Mouse (Mus musculus) kidney, embryonic 16.5 days (tissue): ENCODE measurements around the gene Trpm8. TPM values are rescaled to one million over a fixed set of nuclear protein-coding genes. Genes with fewer than 3 reads are reported as not detected.

Experiments used
- ATAC-seq: fragments of 200-750 bp; cut with Nextera tagmentation; 2 replicates; pipeline ENCODE4 v1.8.0; 2017; ENCODE audit warnings: moderate TSS enrichment; ENCODE audit not compliant: low FRiP score, low TSS enrichment
- H3K27ac ChIP-seq: fragments of 300-500 bp; sonication (generic); 2 replicates; pipeline ENCODE4 v1.5.1; 2014; ENCODE audit warnings: low read length
- H3K27me3 ChIP-seq: fragments of 300-500 bp; sonication (generic); 2 replicates; pipeline ENCODE4 v1.6.1; 2014; ENCODE audit warnings: low read length, control low read depth, mixed read lengths; ENCODE audit not compliant: insufficient read depth
- H3K36me3 ChIP-seq: fragments of 300-500 bp; sonication (generic); 2 replicates; pipeline ENCODE4 v1.6.1; 2014; ENCODE audit warnings: low read length, control low read depth, mixed read lengths; ENCODE audit not compliant: insufficient read depth
- H3K4me1 ChIP-seq: fragments of 300-500 bp; sonication (generic); 2 replicates; pipeline ENCODE4 v1.6.1; 2014; ENCODE audit warnings: low read length, control low read depth, mixed read lengths; ENCODE audit not compliant: insufficient read depth
- H3K4me2 ChIP-seq: fragments of 300-500 bp; sonication (generic); replicated peaks from 2 replicates; pipeline ENCODE4 v1.6.1; 2014; ENCODE audit warnings: low read depth, low read length
- H3K4me3 ChIP-seq: fragments of 300-500 bp; sonication (generic); 2 replicates; pipeline ENCODE4 v1.5.1; 2014; ENCODE audit warnings: mild to moderate bottlenecking, low read length
- H3K9ac ChIP-seq: fragments of 300-500 bp; sonication (generic); replicated peaks from 2 replicates; pipeline ENCODE4 v1.6.1; 2014; ENCODE audit warnings: low read length
- H3K9me3 ChIP-seq: fragments of 300-500 bp; sonication (generic); 2 replicates; pipeline ENCODE4 v1.6.1; 2016; ENCODE audit warnings: low read length, control low read depth
- WGBS: fragments of 180-500 bp; shearing (Covaris S2); extraction: QIAGEN DNeasy Blood & Tissue Kit; methylation state at CpG from one replicate; pipeline ENCODE4 v1.1.7; 2014; 5-methylcytosine and 5-hydroxymethylcytosine counted together
- polyA plus RNA-seq: library from polyadenylated mRNA; unstranded; fragments of >200 nt; fragmentation: Nextera tagmentation; extraction: Ambion mirVana; gene quantifications from 2 replicates; pipeline ENCODE4 v1.2.1, GENCODE M21; 2015

Trpm8 gene
- polyA plus RNA-seq, 1 experiment from 2014 or later, result not detected

- H3K27ac ChIP-seq, result no peak overlapping the region
- no peak for ATAC-seq
- H3K4me1 ChIP-seq, result no peaks in the 10 kb centered on the region
- peaks cover 65% of the 10 kb centered on the region for H3K9me3 ChIP-seq
- no peaks in the 10 kb centered on the region for H3K27me3 ChIP-seq
- no peak overlapping the region for H3K9ac ChIP-seq
- no peak overlapping the region for H3K4me2 ChIP-seq
- 71% methylated on average over 3 of the region's 3 CpGs for WGBS
- H3K4me3 ChIP-seq, result no peak overlapping the region
- H3K36me3 ChIP-seq, result no peaks in the 10 kb centered on the region
Measured at GRCm38 (mm10) chr1:88288789-88289127, 11.3 kb downstream of the Trpm8 start.

GRCm38 (mm10) chr1:88289152-88289551 lies 11.7 kb downstream of the Trpm8 start:
- H3K36me3 ChIP-seq, result no peaks in the 10 kb centered on the region
- no peaks in the 10 kb centered on the region for H3K4me1 ChIP-seq
- H3K9me3 ChIP-seq, result peaks cover 61% of the 10 kb centered on the region
- WGBS, result 47% methylated on average over 2 of the region's 2 CpGs
- H3K4me3 ChIP-seq, result no peak overlapping the region
- no peak overlapping the region for H3K9ac ChIP-seq
- no peak overlapping the region for H3K4me2 ChIP-seq
- no peak for ATAC-seq
- H3K27me3 ChIP-seq, result no peaks in the 10 kb centered on the region
- H3K27ac ChIP-seq, result no peak overlapping the region

GRCm38 (mm10) chr1:88289917-88290316 lies 12.5 kb downstream of the Trpm8 start:
- Histone ChIP-seq H3K9me3 (peaks cover 58% of the 10 kb centered on the region), H3K9ac (no peak overlapping the region), H3K4me2 (no peak overlapping the region), H3K4me1 (no peaks in the 10 kb centered on the region), H3K27ac (no peak overlapping the region), H3K4me3 (no peak overlapping the region), H3K27me3 (no peaks in the 10 kb centered on the region), H3K36me3 (no peaks in the 10 kb centered on the region)
- 41% methylated on average over 4 of the region's 4 CpGs for WGBS
- ATAC-seq, result no peak

- no peaks in the 10 kb centered on the region for H3K36me3 ChIP-seq
- H3K27me3 ChIP-seq, result no peaks in the 10 kb centered on the region
- ATAC-seq, result no peak
- H3K9ac ChIP-seq, result no peak overlapping the region
- no peak overlapping the region for H3K4me3 ChIP-seq
- H3K4me1 ChIP-seq, result no peaks in the 10 kb centered on the region
- peaks cover 53% of the 10 kb centered on the region for H3K9me3 ChIP-seq
- H3K4me2 ChIP-seq, result no peak overlapping the region
- 70% methylated on average over 1 of the region's 1 CpGs for WGBS
- H3K27ac ChIP-seq, result no peak overlapping the region
Measured at GRCm38 (mm10) chr1:88290511-88290910, 13.1 kb downstream of the Trpm8 start.

- Histone ChIP-seq H3K9ac (no peak overlapping the region), H3K4me2 (no peak overlapping the region), H3K27me3 (no peaks in the 10 kb centered on the region), H3K4me3 (no peak overlapping the region), H3K4me1 (no peaks in the 10 kb centered on the region), H3K9me3 (peaks cover 56% of the 10 kb centered on the region), H3K27ac (no peak overlapping the region), H3K36me3 (no peaks in the 10 kb centered on the region)
- ATAC-seq, result no peak
- WGBS, result 64% methylated on average over 3 of the region's 3 CpGs
Measured at GRCm38 (mm10) chr1:88291409-88292005, 14.0 kb downstream of the Trpm8 start.

- no peak overlapping the region for H3K4me2 ChIP-seq
- H3K27ac ChIP-seq, result no peak overlapping the region
- H3K36me3 ChIP-seq, result no peaks in the 10 kb centered on the region
- H3K9me3 ChIP-seq, result peaks cover 53% of the 10 kb centered on the region
- H3K9ac ChIP-seq, result no peak overlapping the region
- 52% methylated on average over 2 of the region's 2 CpGs for WGBS
- H3K4me3 ChIP-seq, result no peak overlapping the region
- no peaks in the 10 kb centered on the region for H3K4me1 ChIP-seq
- no peak for ATAC-seq
- H3K27me3 ChIP-seq, result no peaks in the 10 kb centered on the region
Measured at GRCm38 (mm10) chr1:88292057-88292456, 14.6 kb downstream of the Trpm8 start.

GRCm38 (mm10) chr1:88294650-88295049 lies 17.2 kb downstream of the Trpm8 start:
- Histone ChIP-seq H3K27me3 (no peaks in the 10 kb centered on the region), H3K9me3 (peaks cover 62% of the 10 kb centered on the region), H3K36me3 (no peaks in the 10 kb centered on the region), H3K4me1 (no peaks in the 10 kb centered on the region), H3K4me2 (no peak overlapping the region), H3K9ac (no peak overlapping the region), H3K27ac (no peak overlapping the region), H3K4me3 (no peak overlapping the region)
- no peak for ATAC-seq
- WGBS, result 26% methylated on average over 1 of the region's 1 CpGs

GRCm38 (mm10) chr1:88296171-88296920 lies 18.9 kb downstream of the Trpm8 start:
- H3K4me2 ChIP-seq, result no peak overlapping the region
- no peaks in the 10 kb centered on the region for H3K36me3 ChIP-seq
- H3K9ac ChIP-seq, result no peak overlapping the region
- ATAC-seq, result no peak
- no peak overlapping the region for H3K4me3 ChIP-seq
- no peaks in the 10 kb centered on the region for H3K4me1 ChIP-seq
- peaks cover 63% of the 10 kb centered on the region for H3K9me3 ChIP-seq
- WGBS, result 77% methylated on average over 4 of the region's 4 CpGs
- no peaks in the 10 kb centered on the region for H3K27me3 ChIP-seq
- no peak overlapping the region for H3K27ac ChIP-seq

GRCm38 (mm10) chr1:88297480-88298258 lies 20.2 kb downstream of the Trpm8 start:
- WGBS, result 62% methylated on average over 7 of the region's 7 CpGs

More at GRCm38 (mm10) chr1:88297480-88298258, 20.2 kb downstream of the Trpm8 start:
- Histone ChIP-seq H3K4me1 (no peaks in the 10 kb centered on the region), H3K4me3 (no peak overlapping the region), H3K9me3 (peaks cover 64% of the 10 kb centered on the region), H3K27ac (no peak overlapping the region), H3K9ac (no peak overlapping the region), H3K36me3 (no peaks in the 10 kb centered on the region), H3K27me3 (no peaks in the 10 kb centered on the region), H3K4me2 (no peak overlapping the region)
- ATAC-seq, result no peak
